11 mouse cellular contexts compared by ENCODE assay signal in the genomic region with DNA sequence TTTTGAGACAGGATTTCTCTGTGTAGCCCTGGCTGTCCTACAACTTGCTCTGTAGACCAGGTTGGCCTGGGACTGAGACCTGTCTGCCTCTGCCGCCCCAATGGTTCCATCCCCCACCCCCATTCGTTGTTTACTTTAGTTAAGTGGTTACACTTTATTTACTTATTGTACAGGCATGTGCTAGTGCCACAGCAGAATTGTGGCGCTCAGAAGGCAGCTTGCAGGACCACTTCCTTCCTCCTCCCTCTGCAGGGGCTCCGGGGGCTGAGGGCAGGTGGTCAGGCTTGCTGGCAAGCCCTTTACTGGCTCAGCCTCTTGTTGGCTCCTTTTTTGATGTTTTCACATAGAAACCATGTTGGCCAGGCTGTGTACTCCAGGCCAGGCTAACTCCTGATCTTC. TPM values are rescaled to one million over a fixed set of nuclear protein-coding genes. Genes with fewer than 3 reads are reported as not detected.
DNase-seq lines count a peak whose midpoint lies in the region; ATAC-seq and TF ChIP-seq lines count a peak whose summit lies in the region.
"Had no signal": no experiment of that assay in that cellular context is flagged by ENCODE, and none has a peak within 500 bp of the region (broad histone marks: within the 10 kb centered on the region; RNA-seq: fewer than 3 reads in every experiment).

No protein-coding gene starts in this region.

- peak overlapping the region; percentile 53 for H3K4me3 ChIP-seq in heart, embryonic 13.5 days
- peak overlapping the region; percentile 45 for H3K4me3 ChIP-seq in lung, postnatal 0 days (ENCODE audit: low read depth, low read length)
- peak overlapping the region; percentile 38; the same call in 1 of the 2 replicates for H3K4me3 ChIP-seq in intestine, embryonic 14.5 days (ENCODE audit: low read depth, low read length)
- no peak overlapping the region; the same call in 1 of the 2 replicates for H3K4me3 ChIP-seq in stomach, postnatal 0 days (ENCODE audit: low read depth, low read length)

- ATAC-seq in heart, embryonic 13.5 days (ENCODE audit: extremely low read depth, insufficient number of reproducible peaks, low FRiP score, low TSS enrichment), result no peak
- no peak for ATAC-seq in lung, postnatal 0 days
- ATAC-seq in intestine, embryonic 14.5 days (replicated peaks; ENCODE audit: low FRiP score, low TSS enrichment, low read depth), result no peak
- ATAC-seq in stomach, postnatal 0 days (ENCODE audit: low FRiP score, low TSS enrichment), result no peak
- no peak for ATAC-seq in megakaryocyte-erythroid progenitor cell, adult 5-6 weeks (replicated peaks; ENCODE audit: low FRiP score, low TSS enrichment, poor library complexity, severe bottlenecking)

- H3K4me1 ChIP-seq in heart, embryonic 13.5 days, result peaks cover 21% of the 10 kb centered on the region
- H3K4me1 ChIP-seq in lung, postnatal 0 days (ENCODE audit: insufficient read depth, low read depth, low read length), result peaks cover 23% of the 10 kb centered on the region
- peaks cover 11% of the 10 kb centered on the region; the same call in 1 of the 2 replicates for H3K4me1 ChIP-seq in intestine, embryonic 14.5 days (replicated peaks; ENCODE audit: control insufficient read depth, insufficient read depth, low read length)
- no peaks in the 10 kb centered on the region for H3K4me1 ChIP-seq in stomach, postnatal 0 days (replicated peaks; ENCODE audit: control insufficient read depth, insufficient read depth)

- WGBS in heart, embryonic 13.5 days, result 18% methylated on average over 4 of the region's 4 CpGs
- 14% methylated on average over 4 of the region's 4 CpGs for WGBS in lung, postnatal 0 days
- 25% methylated on average over 4 of the region's 4 CpGs for WGBS in intestine, embryonic 14.5 days
- 38% methylated on average over 4 of the region's 4 CpGs for WGBS in stomach, postnatal 0 days

- no peak overlapping the region for H3K27ac ChIP-seq in heart, embryonic 13.5 days (replicated peaks)
- H3K27ac ChIP-seq in lung, postnatal 0 days (ENCODE audit: low read length), result peak overlapping the region; percentile 74
- H3K27ac ChIP-seq in intestine, embryonic 14.5 days (ENCODE audit: low read depth), result no peak overlapping the region
- H3K27ac ChIP-seq in stomach, postnatal 0 days (replicated peaks), result no peak overlapping the region
- H3K27ac ChIP-seq: neural tube, embryonic 12.5 days had no signal

- no peak for DNase-seq in heart, postnatal 4 days
- DNase-seq in lung, postnatal 0 days (ENCODE audit: low spot score), result no peak
- no peak for DNase-seq in lung, postnatal 36 days
- no peak for DNase-seq in intestine, embryonic 14.5 days (ENCODE audit: low spot score)
- no peak for DNase-seq in stomach, postnatal 0 days (ENCODE audit: low spot score)
- no peak for DNase-seq in layer of hippocampus, postnatal 14 days (ENCODE audit: low spot score in 2 of 2)
- DNase-seq: cerebellum, adult 2 months had no signal

- TF ChIP-seq EP300 in lung, postnatal 0 days (IDR thresholded peaks at IDR 0.05), result no peak
- no peak for TF ChIP-seq EP300 in stomach, postnatal 0 days (optimal IDR thresholded peaks at IDR 0.05)

- H3K4me2 ChIP-seq in heart, embryonic 13.5 days, result peak overlapping the region; percentile 75
- peak overlapping the region; percentile 65 for H3K4me2 ChIP-seq in lung, postnatal 0 days (replicated peaks; ENCODE audit: low read depth, low read length)
- peak overlapping the region; percentile 64; the same call in 1 of the 2 replicates for H3K4me2 ChIP-seq in intestine, embryonic 14.5 days (ENCODE audit: low read length)
- peak overlapping the region; percentile 69; the same call in 1 of the 2 replicates for H3K4me2 ChIP-seq in stomach, postnatal 0 days (replicated peaks; ENCODE audit: low read depth)

- peaks cover 69% of the 10 kb centered on the region for H3K27me3 ChIP-seq in heart, embryonic 13.5 days (replicated peaks)
- no peaks in the 10 kb centered on the region for H3K27me3 ChIP-seq in lung, postnatal 0 days (replicated peaks; ENCODE audit: insufficient read depth, low read length)
- H3K27me3 ChIP-seq in intestine, embryonic 14.5 days (replicated peaks; ENCODE audit: control insufficient read depth, insufficient read depth, low read length), result peaks cover 41% of the 10 kb centered on the region
- no peaks in the 10 kb centered on the region for H3K27me3 ChIP-seq in stomach, postnatal 0 days (ENCODE audit: control insufficient read depth, insufficient read depth, low read length)

- no peaks in the 10 kb centered on the region for H3K9me3 ChIP-seq in heart, embryonic 13.5 days
- no peaks in the 10 kb centered on the region for H3K9me3 ChIP-seq in lung, postnatal 0 days (ENCODE audit: low read length)
- H3K9me3 ChIP-seq in intestine, embryonic 14.5 days (ENCODE audit: control insufficient read depth, low read length), result no peaks in the 10 kb centered on the region
- no peaks in the 10 kb centered on the region for H3K9me3 ChIP-seq in stomach, postnatal 0 days (ENCODE audit: control insufficient read depth, low read length)
- H3K9me3 ChIP-seq: neural tube, embryonic 12.5 days had no signal

- TF ChIP-seq CTCF in lung, postnatal 0 days (IDR thresholded peaks at IDR 0.05), result no peak
- TF ChIP-seq CTCF in stomach, postnatal 0 days (IDR thresholded peaks at IDR 0.05; ENCODE audit: low read depth), result no peak

- H3K9ac ChIP-seq in heart, embryonic 13.5 days, result 0 out of 2 replicates have a peak overlapping the region, but pooled peaks have one; percentile 28
- no peak overlapping the region; the same call in 1 of the 2 replicates for H3K9ac ChIP-seq in lung, postnatal 0 days (replicated peaks; ENCODE audit: low read depth)
- no peak overlapping the region for H3K9ac ChIP-seq in intestine, embryonic 14.5 days (ENCODE audit: low read length)
- H3K9ac ChIP-seq in stomach, postnatal 0 days (ENCODE audit: low read length), result no peak overlapping the region
- H3K9ac ChIP-seq: neural tube, embryonic 12.5 days had no signal

- H3K36me3 ChIP-seq in heart, embryonic 13.5 days, result no peaks in the 10 kb centered on the region
- 0 out of 2 replicates have a peak, but pooled peaks cover 8% of the 10 kb centered on the region for H3K36me3 ChIP-seq in lung, postnatal 0 days (ENCODE audit: insufficient read depth, low read length)
- no peaks in the 10 kb centered on the region for H3K36me3 ChIP-seq in intestine, embryonic 14.5 days (ENCODE audit: control insufficient read depth, insufficient read depth, low read length)
- H3K36me3 ChIP-seq in stomach, postnatal 0 days (ENCODE audit: control insufficient read depth, insufficient read depth, low read length), result no peaks in the 10 kb centered on the region
- H3K36me3 ChIP-seq: neural tube, embryonic 12.5 days had no signal

RNA-seq across cellular contexts. Expression of a gene that starts 1.4 kb away (rescaled TPM):
- polyA plus RNA-seq in heart, embryonic 13.5 days (2015; fragmentation: Nextera tagmentation; extraction: Ambion mirVana), result 11.6 and 11.9 TPM in 2 replicates
- total RNA-seq in heart, postnatal 4 days (2021), result 1 to 10 TPM; 8.0 to 8.5 TPM
- polyA plus RNA-seq in lung, postnatal 0 days (2015; fragmentation: Nextera tagmentation; extraction: Ambion mirVana), result 236 and 352 TPM in 2 replicates
- polyA plus RNA-seq in intestine, embryonic 14.5 days (2014; fragmentation: Nextera tagmentation; extraction: Ambion mirVana), result 11.4 and 11.8 TPM in 2 replicates
- 9.5 and 11.9 TPM in 2 replicates for polyA plus RNA-seq in stomach, postnatal 0 days (2015; fragmentation: Nextera tagmentation; extraction: Ambion mirVana)
- 1 to 10 TPM; 2.9 to 3.2 TPM for total RNA-seq in layer of hippocampus, postnatal 14 days (2021)
- 1.9 and 3.4 TPM in 2 replicates for total RNA-seq in megakaryocyte-erythroid progenitor cell, adult 5-6 weeks (2014; fragmentation: Nextera tagmentation)
- 3.6 TPM in 2 replicates for total RNA-seq in megakaryocyte-erythroid progenitor cell, adult 5-6 weeks (2017)

RNA-seq across cellular contexts. Expression of a gene that starts 12.0 kb away (rescaled TPM):
- 3.1 and 8.3 TPM in 2 replicates for polyA plus RNA-seq in heart, embryonic 13.5 days (2015; fragmentation: Nextera tagmentation; extraction: Ambion mirVana)
- total RNA-seq in heart, postnatal 4 days (2021), result under 1 TPM; 0.27 to 0.93 TPM
- polyA plus RNA-seq in lung, postnatal 0 days (2015; fragmentation: Nextera tagmentation; extraction: Ambion mirVana), result 3.3 and 3.8 TPM in 2 replicates
- 0.96 TPM in 1 of 2 replicates, not detected in the other for polyA plus RNA-seq in intestine, embryonic 14.5 days (2014; fragmentation: Nextera tagmentation; extraction: Ambion mirVana)
- 0.50 and 0.81 TPM in 2 replicates for polyA plus RNA-seq in stomach, postnatal 0 days (2015; fragmentation: Nextera tagmentation; extraction: Ambion mirVana)
- total RNA-seq in layer of hippocampus, postnatal 14 days (2021), result under 1 TPM; 0.41 to 0.44 TPM
- total RNA-seq in megakaryocyte-erythroid progenitor cell, adult 5-6 weeks (2014; fragmentation: Nextera tagmentation), result 34.3 and 38.9 TPM in 2 replicates
- total RNA-seq in megakaryocyte-erythroid progenitor cell, adult 5-6 weeks (2017), result 16.3 and 40.0 TPM in 2 replicates

RNA-seq across cellular contexts. Expression of a gene that starts 14.6 kb away (rescaled TPM):
- polyA plus RNA-seq in heart, embryonic 13.5 days (2015; fragmentation: Nextera tagmentation; extraction: Ambion mirVana), result 124 and 139 TPM in 2 replicates
- 10 to 100 TPM; 85.7 to 98.0 TPM for total RNA-seq in heart, postnatal 4 days (2021)
- polyA plus RNA-seq in lung, postnatal 0 days (2015; fragmentation: Nextera tagmentation; extraction: Ambion mirVana), result 112 and 125 TPM in 2 replicates
- polyA plus RNA-seq in intestine, embryonic 14.5 days (2014; fragmentation: Nextera tagmentation; extraction: Ambion mirVana), result 151 and 155 TPM in 2 replicates
- 87.3 and 90.2 TPM in 2 replicates for polyA plus RNA-seq in stomach, postnatal 0 days (2015; fragmentation: Nextera tagmentation; extraction: Ambion mirVana)
- 10 to 100 TPM; 60.4 to 62.8 TPM for total RNA-seq in layer of hippocampus, postnatal 14 days (2021)
- 66.2 and 78.8 TPM in 2 replicates for total RNA-seq in megakaryocyte-erythroid progenitor cell, adult 5-6 weeks (2014; fragmentation: Nextera tagmentation)
- total RNA-seq in megakaryocyte-erythroid progenitor cell, adult 5-6 weeks (2017), result 23.7 and 43.3 TPM in 2 replicates

RNA-seq across cellular contexts. Expression of a gene that starts 14.7 kb away (rescaled TPM):
- 0.04 and 0.05 TPM in 2 replicates for polyA plus RNA-seq in heart, embryonic 13.5 days (2015; fragmentation: Nextera tagmentation; extraction: Ambion mirVana)
- not detected for total RNA-seq in heart, postnatal 4 days (2021)
- 0.18 and 0.27 TPM in 2 replicates for polyA plus RNA-seq in lung, postnatal 0 days (2015; fragmentation: Nextera tagmentation; extraction: Ambion mirVana)
- polyA plus RNA-seq in intestine, embryonic 14.5 days (2014; fragmentation: Nextera tagmentation; extraction: Ambion mirVana), result 0.12 TPM in 2 replicates
- polyA plus RNA-seq in stomach, postnatal 0 days (2015; fragmentation: Nextera tagmentation; extraction: Ambion mirVana), result 0.15 and 0.27 TPM in 2 replicates
- total RNA-seq in layer of hippocampus, postnatal 14 days (2021), result 100 to 1,000 TPM; 337 to 341 TPM
- 1.1 and 1.2 TPM in 2 replicates for total RNA-seq in megakaryocyte-erythroid progenitor cell, adult 5-6 weeks (2014; fragmentation: Nextera tagmentation)
- total RNA-seq in megakaryocyte-erythroid progenitor cell, adult 5-6 weeks (2017), result 0.05 and 0.27 TPM in 2 replicates
- polyA plus RNA-seq: limb, embryonic 11.5 days had no signal

RNA-seq across cellular contexts. Expression of a gene that starts 40.6 kb away (rescaled TPM):
- 19.4 and 21.9 TPM in 2 replicates for polyA plus RNA-seq in heart, embryonic 13.5 days (2015; fragmentation: Nextera tagmentation; extraction: Ambion mirVana)
- total RNA-seq in heart, postnatal 4 days (2021), result 10 to 100 TPM in 1 of 2 experiments, 1 to 10 TPM in 1; 8.4 to 11.1 TPM
- 60.8 and 62.3 TPM in 2 replicates for polyA plus RNA-seq in lung, postnatal 0 days (2015; fragmentation: Nextera tagmentation; extraction: Ambion mirVana)
- polyA plus RNA-seq in intestine, embryonic 14.5 days (2014; fragmentation: Nextera tagmentation; extraction: Ambion mirVana), result 31.9 and 35.5 TPM in 2 replicates
- polyA plus RNA-seq in stomach, postnatal 0 days (2015; fragmentation: Nextera tagmentation; extraction: Ambion mirVana), result 16.3 and 19.4 TPM in 2 replicates
- 1 to 10 TPM; 2.1 to 3.5 TPM for total RNA-seq in layer of hippocampus, postnatal 14 days (2021)
- total RNA-seq in megakaryocyte-erythroid progenitor cell, adult 5-6 weeks (2014; fragmentation: Nextera tagmentation), result 1.7 and 3.4 TPM in 2 replicates
- 0.46 TPM in 1 of 2 replicates, not detected in the other for total RNA-seq in megakaryocyte-erythroid progenitor cell, adult 5-6 weeks (2017)

Comparison
In these comparisons a context has a peak if more than half of its experiments do, and no peak if none do; other contexts are left out.
1. RNA of a gene that starts 1.4 kb away (polyA plus RNA-seq): 236 to 352 TPM in lung, postnatal 0 days; 11.6 to 11.9 TPM in heart, embryonic 13.5 days, 11.4 to 11.8 TPM in intestine, embryonic 14.5 days and 9.5 to 11.9 TPM in stomach, postnatal 0 days; every median in the first group is over 10 times any median in the second.
2. Peak in every context shown above with its lines, with median percentiles within 50 percentile points of each other: H3K4me2 ChIP-seq.